Mouse (Mus musculus) lung, postnatal 4 days (tissue): Measurements from ENCODE around the gene Rcan2.
"Not testable (repeated sequence)": the region's sequence is repeated elsewhere in the genome, so short reads cannot be mapped to it uniquely, and the experiment has no call there.

Experiments used
- DNase-seq, 2 experiments: peaks; one replicate each; pipeline ENCODE4 v3.0.0; 2021

The Rcan2 gene

GRCm38 (mm10) chr17:43801077-43801476 is at the start of gene Rcan2:
Rcan2 (plus strand) TSS chr17:43801351.
- DNase-seq = peak; percentile 63 to 64

- no peak for DNase-seq
Observed at GRCm38 (mm10) chr17:43752811-43753210, 48.3 kb upstream of the Rcan2 start.

DNA sequence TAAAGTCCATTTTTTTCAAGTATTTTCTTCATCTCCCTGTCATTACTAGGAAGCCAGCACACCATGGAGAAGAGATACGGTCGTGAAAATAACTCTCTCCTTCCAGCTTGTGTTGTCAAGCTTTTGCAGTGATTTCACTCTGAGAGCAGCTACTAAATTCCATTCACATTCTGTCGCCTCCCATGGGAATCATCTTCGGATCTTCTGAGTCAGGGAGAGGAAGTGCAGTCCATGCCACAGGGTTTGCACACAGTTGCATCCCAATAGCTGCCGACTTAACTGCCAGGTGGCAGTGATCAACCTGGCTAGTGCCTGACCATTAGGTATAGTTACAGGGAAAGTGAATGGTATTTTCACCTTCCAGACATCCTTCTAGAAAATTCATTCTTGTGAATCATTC is 46.5 kb upstream of the Rcan2 start:
- DNase-seq = no peak

GRCm38 (mm10) chr17:43758607-43759259 is 42.4 kb upstream of the Rcan2 start:
- peak; percentile 40 to 75 for DNase-seq

GRCm38 (mm10) chr17:43784531-43784930 is 16.6 kb upstream of the Rcan2 start:
- no peak for DNase-seq

- DNase-seq = no peak
Observed at GRCm38 (mm10) chr17:43788222-43788621, 12.9 kb upstream of the Rcan2 start.

DNA sequence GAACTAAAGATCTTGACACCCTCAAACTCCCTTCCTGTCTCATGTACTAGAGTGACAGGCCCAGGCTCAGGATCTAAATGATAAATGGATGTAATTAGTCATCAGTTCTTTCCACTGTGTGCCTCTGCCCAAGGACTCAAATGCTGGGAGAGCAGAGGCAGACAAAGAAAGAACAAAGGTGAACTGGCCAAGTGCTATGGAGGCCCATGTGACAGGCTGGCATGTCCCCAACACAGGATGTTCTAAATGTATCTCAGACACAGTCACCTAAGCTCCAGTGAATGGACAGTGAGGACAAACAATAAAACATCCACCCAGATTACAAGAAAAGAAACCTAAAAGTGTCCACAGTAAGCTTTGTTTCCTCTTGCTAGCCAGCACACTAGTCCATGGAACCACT is 11.8 kb upstream of the Rcan2 start:
- no peak for DNase-seq

DNA sequence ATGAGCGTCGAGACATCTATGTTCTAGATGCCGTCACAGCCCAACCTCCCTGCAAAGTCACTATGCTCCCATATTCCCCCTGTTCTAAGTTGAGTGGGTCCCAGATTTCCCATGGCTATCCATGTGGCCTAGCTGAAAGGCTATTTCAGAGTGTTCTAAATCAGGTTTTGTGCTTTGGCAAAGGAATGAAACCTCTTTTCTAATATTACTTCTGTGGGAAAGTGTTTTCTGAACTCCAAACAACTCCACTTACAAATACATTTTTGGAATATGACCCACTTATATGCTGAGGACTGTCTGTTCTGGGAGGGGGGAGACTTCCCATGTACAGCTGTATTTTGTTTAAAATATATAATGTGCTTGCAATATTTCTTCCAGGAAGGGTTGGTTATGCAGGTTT is 9.4 kb upstream of the Rcan2 start:
- DNase-seq = no peak

DNA sequence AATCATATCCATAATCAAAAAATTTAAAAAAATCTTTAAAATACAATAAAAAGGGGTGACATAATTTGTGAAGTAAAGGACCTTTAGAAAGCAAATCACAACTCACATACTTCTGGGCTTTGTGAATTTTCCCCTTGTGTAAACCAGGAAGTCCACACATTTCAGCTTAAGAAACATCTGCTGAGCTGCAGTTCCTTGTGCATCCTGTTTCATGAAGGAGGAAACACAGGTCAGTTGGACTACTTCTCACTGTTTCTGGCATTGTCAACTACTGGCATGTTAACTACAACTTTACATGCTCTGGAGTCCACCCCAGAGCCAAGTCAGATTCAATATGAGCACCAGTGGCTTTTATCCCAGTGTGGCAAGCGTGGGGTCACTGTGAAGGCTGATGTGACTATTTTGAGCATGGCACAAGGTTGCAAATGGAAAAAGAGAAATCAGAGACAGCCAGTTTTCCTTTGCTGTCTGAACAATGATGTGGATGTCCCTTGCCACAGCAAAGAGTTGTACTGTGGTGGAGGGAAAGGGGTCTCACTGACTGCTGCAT is 6.3 kb upstream of the Rcan2 start:
- DNase-seq = no peak

- peak; percentile 52 to 70 for DNase-seq
Observed at GRCm38 (mm10) chr17:43801595-43802373, 633 bp downstream of the Rcan2 start.

GRCm38 (mm10) chr17:43802414-43802813 is 1.3 kb downstream of the Rcan2 start:
- DNase-seq = no peak

GRCm38 (mm10) chr17:43803111-43803510 is 2.0 kb downstream of the Rcan2 start:
- DNase-seq = no peak

GRCm38 (mm10) chr17:43803764-43804163 is 2.6 kb downstream of the Rcan2 start:
- DNase-seq = no peak

- DNase-seq = no peak
Observed at GRCm38 (mm10) chr17:43806841-43807240, 5.7 kb downstream of the Rcan2 start.

DNA sequence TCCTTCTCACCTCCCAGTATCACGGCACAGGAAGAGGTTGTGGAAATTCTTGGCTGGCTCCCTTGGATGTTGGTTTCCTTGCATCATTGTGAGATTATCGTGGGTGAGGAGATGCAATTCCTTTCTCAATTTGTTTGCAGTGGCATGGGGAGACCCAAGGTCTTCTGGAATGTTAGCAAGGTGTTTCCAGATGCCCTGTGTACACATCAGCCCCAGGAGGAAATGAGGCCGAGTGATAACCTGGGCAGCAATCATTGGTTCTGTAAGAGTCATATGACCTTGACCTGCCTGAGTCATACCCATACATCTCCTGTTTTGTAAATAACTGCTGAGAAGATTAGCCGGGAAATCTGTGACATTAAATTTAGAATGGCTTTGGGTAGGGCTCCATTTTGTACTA is 10.3 kb downstream of the Rcan2 start:
- DNase-seq = no peak

GRCm38 (mm10) chr17:43815376-43815775 is 14.2 kb downstream of the Rcan2 start:
- no peak for DNase-seq

DNA sequence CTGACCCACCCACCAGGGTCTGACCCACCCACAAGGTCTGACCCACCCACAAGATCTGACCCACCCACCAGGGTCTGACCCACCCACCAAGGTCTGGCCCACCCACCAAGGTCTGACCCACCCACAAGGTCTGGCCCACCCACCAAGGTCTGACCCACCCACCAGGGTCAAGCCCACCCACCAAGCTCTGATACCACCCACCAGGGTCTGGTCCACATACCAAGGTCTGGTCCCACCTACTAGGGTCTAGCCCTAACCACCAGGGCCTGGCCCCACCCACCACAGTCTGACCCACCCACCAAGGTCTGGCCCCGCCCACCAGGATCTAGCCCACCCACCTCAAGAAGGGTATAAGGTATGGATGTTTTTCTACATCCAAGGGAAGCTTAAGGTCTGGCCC is 15.3 kb downstream of the Rcan2 start:
- no peak for DNase-seq

GRCm38 (mm10) chr17:43817171-43817570 is 16.0 kb downstream of the Rcan2 start:
- no peak for DNase-seq

DNA sequence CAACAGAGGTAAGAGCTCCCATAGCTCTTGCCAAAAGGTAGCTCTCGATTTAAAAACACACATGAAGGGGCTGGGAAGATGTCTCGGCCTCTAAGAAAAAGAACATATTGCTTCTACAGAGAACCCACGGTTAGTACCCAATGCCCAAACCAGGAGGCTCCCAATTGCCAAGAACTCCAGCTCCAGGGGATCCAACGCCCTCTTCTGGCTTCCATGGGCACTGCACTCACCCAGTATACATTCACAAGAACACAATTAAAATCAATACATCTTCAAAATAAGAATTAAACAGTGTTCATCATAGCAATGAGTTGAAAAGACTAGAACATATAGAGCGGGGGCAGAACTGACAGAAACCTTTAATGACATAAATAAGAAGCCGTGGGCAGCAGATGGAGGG is 17.2 kb downstream of the Rcan2 start:
- no peak for DNase-seq

DNA sequence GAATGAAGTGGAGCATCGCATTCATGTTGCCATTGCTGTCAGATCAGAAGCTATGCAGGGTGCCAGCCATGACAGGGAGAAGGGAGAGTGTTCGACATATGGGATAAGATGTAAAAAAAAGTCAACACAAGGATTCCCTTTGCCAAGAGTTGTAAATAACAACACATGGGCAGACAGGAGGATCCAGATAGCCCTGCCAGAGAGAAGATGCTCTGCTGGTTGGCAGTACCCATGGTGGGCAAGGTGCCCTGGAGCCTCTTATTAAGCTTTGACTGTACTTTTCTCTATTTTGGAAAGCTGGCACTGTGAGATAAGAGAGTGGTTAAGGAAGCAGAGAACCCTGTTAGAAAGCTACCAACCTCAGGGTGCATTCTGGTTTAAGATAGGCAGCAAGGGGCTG is 19.8 kb downstream of the Rcan2 start:
- DNase-seq = no peak

GRCm38 (mm10) chr17:43822207-43822606 is 21.1 kb downstream of the Rcan2 start:
- DNase-seq = no peak

GRCm38 (mm10) chr17:43822630-43823029 is 21.5 kb downstream of the Rcan2 start:
- no peak for DNase-seq

DNA sequence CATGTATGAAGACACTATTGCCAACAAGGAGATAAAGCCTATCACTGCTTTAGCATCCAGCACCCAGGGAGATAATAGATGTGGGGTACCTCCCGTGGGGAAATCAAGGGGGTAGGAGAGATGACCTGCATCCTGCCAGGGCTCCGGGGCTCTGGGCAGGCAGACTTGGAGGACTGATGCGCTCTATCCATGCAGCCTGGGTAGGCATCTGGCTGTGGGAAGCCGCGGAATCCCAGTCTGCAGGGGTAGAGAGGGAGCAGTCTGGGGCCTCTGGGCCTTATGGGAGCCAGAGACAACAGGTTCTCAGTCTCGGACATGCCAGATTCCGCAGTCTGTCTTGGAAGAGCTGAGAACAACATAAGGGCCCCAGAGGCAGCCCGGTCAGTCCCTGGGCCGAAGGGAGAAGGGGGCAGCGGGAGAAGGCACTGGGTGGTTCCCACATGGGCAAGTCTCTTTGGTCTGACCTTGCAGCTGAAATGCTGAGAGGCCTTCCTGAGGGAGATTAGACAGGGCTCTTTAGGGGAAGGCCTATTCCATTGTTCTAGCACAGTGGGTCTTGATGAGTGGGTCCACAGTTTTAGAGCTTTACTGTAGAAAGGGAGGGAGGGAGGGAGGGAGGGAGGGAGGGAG is 23.7 kb downstream of the Rcan2 start:
- DNase-seq = no peak

DNA sequence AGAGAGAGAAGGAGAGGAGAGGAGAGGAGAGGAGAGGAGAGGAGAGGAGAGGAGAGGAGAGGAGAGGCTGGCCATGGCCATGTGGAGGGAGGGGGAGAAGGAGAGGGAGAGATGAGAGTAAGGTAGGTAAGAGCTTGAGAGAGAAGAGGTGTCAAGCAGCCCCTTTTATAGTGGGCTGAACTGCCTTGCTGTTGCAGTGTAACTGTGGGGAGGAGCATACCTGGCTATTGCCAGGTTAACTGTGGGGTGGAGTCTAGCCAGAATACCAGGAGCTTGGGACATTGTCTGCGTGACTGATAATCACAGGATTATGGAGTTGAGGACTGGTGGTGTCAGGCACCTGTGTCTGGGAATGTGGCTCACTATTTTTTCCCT is 24.2 kb downstream of the Rcan2 start:
- DNase-seq = not testable (repeated sequence)
